ENCODE assay signal across 13 mouse cellular contexts in genomic region chr9:30699848-30700247, GRCm38 (mm10).
A peak's percentile ranks its signal among the peaks of the same experiment; 100 is the strongest.
DNase-seq lines count a peak whose midpoint lies in the region; ATAC-seq lines count a peak whose summit lies in the region.
"Had no signal": no experiment of that assay in that cellular context is flagged by ENCODE, and none has a peak within 500 bp of the region (broad histone marks: within the 10 kb centered on the region; RNA-seq: fewer than 3 reads in every experiment).

No protein-coding gene starts in this region.

- no peak overlapping the region for H3K4me3 ChIP-seq in midbrain, embryonic 10.5 days
- H3K4me3 ChIP-seq in midbrain, embryonic 15.5 days: no peak overlapping the region
- no peak overlapping the region for H3K4me3 ChIP-seq in heart, embryonic 12.5 days
- no peak overlapping the region for H3K4me3 ChIP-seq in kidney, embryonic 14.5 days (ENCODE audit: low read length)
- H3K4me3 ChIP-seq: heart, embryonic 13.5 days; stomach, embryonic 15.5 days had no signal

- H3K36me3 ChIP-seq in midbrain, embryonic 10.5 days: no peaks in the 10 kb centered on the region
- no peaks in the 10 kb centered on the region for H3K36me3 ChIP-seq in midbrain, embryonic 15.5 days (replicated peaks)
- no peaks in the 10 kb centered on the region for H3K36me3 ChIP-seq in heart, embryonic 12.5 days
- H3K36me3 ChIP-seq in kidney, embryonic 14.5 days (ENCODE audit: control insufficient read depth, insufficient read depth, low read length): no peaks in the 10 kb centered on the region
- H3K36me3 ChIP-seq: heart, embryonic 13.5 days; stomach, embryonic 15.5 days had no signal

- no peaks in the 10 kb centered on the region for H3K9me3 ChIP-seq in midbrain, embryonic 10.5 days (replicated peaks)
- no peaks in the 10 kb centered on the region for H3K9me3 ChIP-seq in midbrain, embryonic 15.5 days
- no peaks in the 10 kb centered on the region for H3K9me3 ChIP-seq in heart, embryonic 12.5 days (replicated peaks)
- H3K9me3 ChIP-seq in kidney, embryonic 14.5 days (ENCODE audit: control insufficient read depth, low read length): no peaks in the 10 kb centered on the region
- H3K9me3 ChIP-seq: heart, embryonic 13.5 days; stomach, embryonic 15.5 days had no signal

- H3K27me3 ChIP-seq in midbrain, embryonic 10.5 days (ENCODE audit: low read depth, poor library complexity, severe bottlenecking): no peaks in the 10 kb centered on the region
- no peaks in the 10 kb centered on the region for H3K27me3 ChIP-seq in midbrain, embryonic 15.5 days (replicated peaks)
- no peaks in the 10 kb centered on the region for H3K27me3 ChIP-seq in heart, embryonic 12.5 days (replicated peaks)
- H3K27me3 ChIP-seq in kidney, embryonic 14.5 days (ENCODE audit: control insufficient read depth, insufficient read depth, low read length): no peaks in the 10 kb centered on the region
- H3K27me3 ChIP-seq: heart, embryonic 13.5 days; stomach, embryonic 15.5 days had no signal

- no peak for ATAC-seq in midbrain, embryonic 15.5 days (replicated peaks)
- ATAC-seq in heart, embryonic 12.5 days (ENCODE audit: insufficient number of reproducible peaks, low FRiP score): 0 out of 2 replicates have a peak, but pooled peaks have one; percentile 33
- no peak for ATAC-seq in kidney, embryonic 14.5 days (ENCODE audit: low FRiP score, low TSS enrichment)

- peak; percentile 83 for DNase-seq in heart, adult 11 months
- no peak for DNase-seq in heart, adult 9 months (ENCODE audit: low spot score in 2 of 2)
- DNase-seq in midbrain, embryonic 10.5 days (ENCODE audit: low spot score): peak; percentile 50
- peak; percentile 4 for DNase-seq in retina, embryonic 14.5 days (ENCODE audit: low spot score)
- no peak for DNase-seq in cerebellum, postnatal 36 days
- DNase-seq: kidney, adult 2 months; layer of hippocampus, adult 9-11 months; liver had no signal

- H3K9ac ChIP-seq in midbrain, embryonic 15.5 days: no peak overlapping the region
- no peak overlapping the region for H3K9ac ChIP-seq in heart, embryonic 12.5 days
- no peak overlapping the region for H3K9ac ChIP-seq in kidney, embryonic 14.5 days (ENCODE audit: low read depth, low read length)
- H3K9ac ChIP-seq: heart, embryonic 13.5 days; stomach, embryonic 15.5 days had no signal

- 66% methylated on average over 5 of the region's 5 CpGs for WGBS in midbrain, embryonic 10.5 days
- WGBS in midbrain, embryonic 15.5 days: 51% methylated on average over 5 of the region's 5 CpGs
- WGBS in heart, embryonic 12.5 days: 24% methylated on average over 5 of the region's 5 CpGs
- WGBS in kidney, embryonic 14.5 days: 73% methylated on average over 5 of the region's 5 CpGs

- H3K27ac ChIP-seq in midbrain, embryonic 10.5 days (replicated peaks): peak overlapping the region; percentile 49; the same call in 1 of the 2 replicates
- H3K27ac ChIP-seq in midbrain, embryonic 15.5 days: no peak overlapping the region
- no peak overlapping the region for H3K27ac ChIP-seq in heart, embryonic 12.5 days (ENCODE audit: poor library complexity, severe bottlenecking)
- no peak overlapping the region for H3K27ac ChIP-seq in kidney, embryonic 14.5 days (ENCODE audit: low read depth, low read length)
- H3K27ac ChIP-seq: heart, embryonic 13.5 days; stomach, embryonic 15.5 days had no signal

- no peak overlapping the region for H3K4me2 ChIP-seq in midbrain, embryonic 15.5 days
- no peak overlapping the region for H3K4me2 ChIP-seq in heart, embryonic 12.5 days
- no peak overlapping the region for H3K4me2 ChIP-seq in kidney, embryonic 14.5 days (replicated peaks; ENCODE audit: low read depth, low read length)
- H3K4me2 ChIP-seq: heart, embryonic 13.5 days; stomach, embryonic 15.5 days had no signal

- H3K4me1 ChIP-seq in midbrain, embryonic 10.5 days: peaks cover 12% of the 10 kb centered on the region
- no peaks in the 10 kb centered on the region for H3K4me1 ChIP-seq in midbrain, embryonic 15.5 days
- peaks cover 25% of the 10 kb centered on the region for H3K4me1 ChIP-seq in heart, embryonic 12.5 days (replicated peaks)
- no peaks in the 10 kb centered on the region for H3K4me1 ChIP-seq in kidney, embryonic 14.5 days (ENCODE audit: control insufficient read depth, insufficient read depth, low read length)
- H3K4me1 ChIP-seq: stomach, embryonic 15.5 days had no signal

Comparison
In these comparisons a context has a peak if more than half of its experiments do, and no peak if none do; other contexts are left out.
1. DNase-seq: peak in heart, adult 11 months (single experiment), midbrain, embryonic 10.5 days (single experiment) and retina, embryonic 14.5 days (single experiment); none in heart, adult 9 months (0 of 2) and cerebellum, postnatal 36 days (0 of 2).